Mouse (Mus musculus) spleen, adult 2 months (tissue): ENCODE measurements around the gene Ldhc. TPM values are rescaled to one million over a fixed set of nuclear protein-coding genes. Genes with fewer than 3 reads are reported as not detected.

Source experiments
- DNase-seq, 2 experiments: peaks; one replicate each; pipeline versions ENCODE4 v3.0.0 to v3.0.0-alpha.2; 2012 to 2021; ENCODE audit warnings: low spot score in 2 of 2, low read depth in 1 of 2
- H3K27ac ChIP-seq: fragments of 200-500 bp; 2 replicates; pipeline ENCODE4 v1.5.1; 2012; ENCODE audit warnings: low read length, inconsistent platforms; ENCODE audit not compliant: insufficient read depth
- H3K27me3 ChIP-seq: fragments of 200-500 bp; 2 replicates; pipeline ENCODE4 v1.6.1; 2012; ENCODE audit warnings: mild to moderate bottlenecking, moderate library complexity, low read length, inconsistent platforms; ENCODE audit not compliant: control insufficient read depth, insufficient read depth
- H3K36me3 ChIP-seq: fragments of 200-500 bp; 2 replicates; pipeline ENCODE4 v1.6.1; 2012; ENCODE audit warnings: mild to moderate bottlenecking, low read length, inconsistent platforms; ENCODE audit not compliant: control insufficient read depth, insufficient read depth
- H3K4me1 ChIP-seq: fragments of 200-500 bp; 2 replicates; pipeline ENCODE4 v1.6.1; 2011; ENCODE audit warnings: inconsistent platforms; ENCODE audit not compliant: control insufficient read depth, insufficient read depth, insufficient read length
- H3K4me3 ChIP-seq: fragments of 200-500 bp; 2 replicates; pipeline ENCODE4 v1.5.1; 2011; ENCODE audit warnings: mild to moderate bottlenecking, inconsistent platforms; ENCODE audit not compliant: insufficient read depth, insufficient read length; ENCODE audit errors: extremely low read depth
- CTCF ChIP-seq: fragments of 200-500 bp; IDR thresholded peaks from 2 replicates; pipeline ENCODE4 v1.5.1; 2011; ENCODE audit warnings: mild to moderate bottlenecking, inconsistent platforms; ENCODE audit not compliant: insufficient read depth, insufficient read length, insufficient replicate concordance; ENCODE audit errors: extremely low read depth
- POLR2A ChIP-seq: fragments of 200-500 bp; IDR thresholded peaks from 2 replicates; pipeline ENCODE4 v1.6.1; 2011; ENCODE audit warnings: low read depth, low read length, inconsistent platforms
- WGBS: fragments of 180-500 bp; shearing (Covaris S2); methylation state at CpG from one replicate; pipeline ENCODE4 v1.1.7; 2018; 5-methylcytosine and 5-hydroxymethylcytosine counted together
- polyA plus RNA-seq: library from polyadenylated mRNA; depleted of rRNA; stranded (reverse); fragments of >200 nt; gene quantifications from 2 replicates; pipeline ENCODE4 v1.2.3, GENCODE M21; 2012; rRNA removed

The Ldhc gene
- polyA plus RNA-seq, 1 experiment = not detected

DNA sequence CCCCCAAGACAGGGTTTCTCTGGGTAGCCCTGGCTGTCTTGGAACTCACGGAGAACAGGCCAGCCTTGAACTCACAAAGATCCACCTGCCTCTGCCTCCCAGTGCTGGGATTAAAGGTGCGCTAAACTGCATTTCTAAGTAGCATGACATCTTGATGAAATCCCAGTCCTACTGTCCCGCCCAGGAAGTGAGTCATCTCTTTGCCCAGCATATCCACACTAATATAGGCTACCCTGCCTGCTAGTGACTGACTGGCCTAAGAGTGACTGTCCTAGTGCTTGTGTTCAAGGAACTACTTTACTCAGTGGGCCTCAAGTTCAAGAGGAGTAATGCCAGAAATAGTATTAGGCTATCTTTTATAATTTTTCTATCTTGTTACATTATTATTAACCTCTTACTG, 55.4 kb downstream of the Ldhc start:
- no peak overlapping the region for H3K4me3 ChIP-seq
- TF ChIP-seq CTCF (no peak), POLR2A (no peak)
- 91% methylated on average over 3 of the region's 3 CpGs for WGBS
- no peak for DNase-seq
- H3K4me1 ChIP-seq = peaks cover 4% of the 10 kb centered on the region; the same call in 1 of the 2 replicates
- peaks cover 11% of the 10 kb centered on the region for H3K36me3 ChIP-seq
- no peaks in the 10 kb centered on the region for H3K27me3 ChIP-seq
- no peak overlapping the region for H3K27ac ChIP-seq

DNA sequence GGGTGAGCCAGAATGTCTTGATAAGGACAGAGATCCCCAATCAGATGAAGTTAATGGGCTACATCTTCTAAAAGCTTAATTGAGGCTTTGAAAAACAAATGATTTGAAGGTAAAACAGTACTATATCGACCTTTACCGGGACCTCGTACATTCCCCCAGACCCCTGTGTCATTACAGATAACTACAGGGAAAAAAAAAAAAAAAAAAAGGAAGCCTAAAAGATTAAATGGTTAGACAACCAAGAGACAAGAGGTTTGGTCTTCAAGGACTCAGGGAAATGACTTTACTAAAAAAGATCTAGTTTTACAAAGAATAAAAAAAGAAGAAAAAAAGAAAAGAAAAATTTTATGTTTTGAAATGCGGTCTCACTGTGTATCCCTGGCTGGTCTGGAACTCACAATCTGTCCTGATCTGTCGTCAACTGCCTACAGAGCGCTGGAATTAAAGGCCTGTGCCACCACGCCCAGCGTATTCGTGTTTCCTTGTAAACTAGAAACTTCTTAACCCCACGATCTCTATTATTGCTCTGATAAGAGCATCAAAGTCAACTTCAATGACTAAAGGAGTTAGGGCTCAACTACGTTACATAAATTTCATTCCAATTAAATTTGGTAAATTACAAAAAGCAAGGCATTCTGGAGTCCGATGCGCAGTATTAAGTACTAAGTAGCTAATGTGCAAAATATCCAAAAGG, 57.8 kb downstream of the Ldhc start:
- Histone ChIP-seq H3K4me3 (peak overlapping the region; percentile 91), H3K36me3 (no peaks in the 10 kb centered on the region), H3K27me3 (no peaks in the 10 kb centered on the region), H3K27ac (no peak overlapping the region), H3K4me1 (peaks cover 4% of the 10 kb centered on the region; the same call in 1 of the 2 replicates)
- WGBS = 16% methylated on average over 13 of the region's 13 CpGs
- no peak for DNase-seq
- TF ChIP-seq POLR2A (no peak), CTCF (no peak)

DNA sequence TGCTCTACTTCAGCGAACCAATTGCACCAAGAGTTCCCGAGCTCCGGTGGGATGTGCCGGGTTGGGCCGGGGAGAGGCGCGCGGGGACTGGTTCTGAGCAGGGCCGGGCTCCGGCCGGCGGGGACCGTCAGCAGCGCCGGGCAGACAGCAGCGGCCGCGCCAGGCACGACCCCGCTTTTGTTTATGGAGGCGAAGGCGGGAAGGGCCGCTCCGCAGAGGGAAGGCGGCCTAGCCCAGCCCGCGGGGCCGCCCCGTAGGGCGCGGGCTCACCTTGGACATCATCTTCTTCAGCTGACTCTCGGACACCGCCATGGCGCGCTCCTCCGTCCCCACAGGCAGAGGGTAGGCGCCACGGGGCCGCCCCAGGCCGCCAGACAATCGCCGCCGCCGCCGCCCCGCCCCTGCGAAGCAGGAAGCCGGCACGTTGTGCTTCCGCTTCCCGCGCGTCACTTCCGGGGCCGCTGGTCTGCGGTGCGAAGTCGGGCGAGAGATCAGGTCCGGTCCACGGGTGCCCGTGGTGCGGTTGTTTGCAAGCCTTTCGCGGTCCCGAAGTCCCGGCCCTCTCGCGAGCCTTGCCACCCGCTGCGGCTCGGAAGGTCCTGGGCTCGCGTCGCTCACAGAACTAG, 58.7 kb downstream of the Ldhc start, which contains the start of gene Tsg101:
Gene Tsg101, minus strand, starts transcription at position 419 of the 626 bp plus-strand sequence.
- under 1% methylated on average over 67 of the region's 75 CpGs for WGBS
- TF ChIP-seq CTCF = no peak
- peak; percentile 96 for TF ChIP-seq POLR2A
- H3K27ac ChIP-seq = peak within 1 kb of the TSS; percentile 99
- H3K4me3 ChIP-seq = peak within 1 kb of the TSS; percentile 91
- H3K27me3 ChIP-seq = no peaks in the 10 kb centered on the region
- peak; percentile 75 to 92 for DNase-seq
- peaks cover 4% of the 10 kb centered on the region; the same call in 1 of the 2 replicates for H3K4me1 ChIP-seq
- no peaks in the 10 kb centered on the region for H3K36me3 ChIP-seq

DNA sequence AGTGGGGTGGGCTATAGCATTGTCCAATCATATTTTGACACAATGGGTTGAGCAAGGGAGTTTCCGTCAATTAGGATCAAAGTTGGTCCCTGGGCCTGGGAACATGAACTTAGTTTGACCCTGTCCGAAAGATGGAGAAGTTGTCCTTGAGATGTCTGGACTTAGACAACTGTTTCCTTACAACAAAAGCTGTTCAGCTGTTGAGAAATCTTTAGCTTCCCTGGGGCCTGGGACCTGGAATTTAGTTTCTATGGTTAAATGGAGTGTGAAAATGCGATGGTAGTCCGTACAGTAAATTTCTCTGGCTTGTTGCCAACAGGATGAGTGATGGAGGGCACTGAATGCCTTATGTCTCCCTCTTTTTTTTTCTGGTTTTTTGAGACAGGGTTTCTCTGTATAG, 61.1 kb downstream of the Ldhc start:
- Histone ChIP-seq H3K4me1 (peaks cover 4% of the 10 kb centered on the region; the same call in 1 of the 2 replicates), H3K4me3 (no peak overlapping the region), H3K36me3 (peaks cover under 1% of the 10 kb centered on the region; the same call in 1 of the 2 replicates), H3K27me3 (no peaks in the 10 kb centered on the region), H3K27ac (no peak overlapping the region)
- DNase-seq = no peak
- 84% methylated on average over 4 of the region's 4 CpGs for WGBS
- TF ChIP-seq POLR2A (no peak), CTCF (no peak)

Other genes with a start within 250 kb of the Ldhc start
- 7.4 and 11.3 TPM in 2 replicates for gene Sergef, start 221.4 kb upstream of the Ldhc start, polyA plus RNA-seq
- gene Tph1, start 188.7 kb upstream of the Ldhc start, polyA plus RNA-seq = not detected in 2 replicates
- gene Saal1, start 150.5 kb upstream of the Ldhc start, polyA plus RNA-seq = 5.0 and 5.8 TPM in 2 replicates
- 0.21 and 0.33 TPM in 2 replicates for gene Saa3, start 145.5 kb upstream of the Ldhc start, polyA plus RNA-seq
- gene Saa4, start 128.6 kb upstream of the Ldhc start, polyA plus RNA-seq = not detected in 2 replicates
- not detected in 2 replicates for gene Saa1, start 118.2 kb upstream of the Ldhc start, polyA plus RNA-seq
- gene Saa2, start 109.4 kb upstream of the Ldhc start, polyA plus RNA-seq = not detected in 2 replicates
- gene Hps5, start 65.1 kb upstream of the Ldhc start, polyA plus RNA-seq = 16.6 and 20.3 TPM in 2 replicates
- 4.7 and 5.4 TPM in 2 replicates for gene Gtf2h1, start 65.1 kb upstream of the Ldhc start, polyA plus RNA-seq
- gene Ldha, start 19.7 kb upstream of the Ldhc start, polyA plus RNA-seq = 165 and 196 TPM in 2 replicates
- 33.3 and 39.3 TPM in 2 replicates for gene Tsg101, start 58.8 kb downstream of the Ldhc start, polyA plus RNA-seq
- 1.00 and 1.3 TPM in 2 replicates for gene Uevld, start 97.3 kb downstream of the Ldhc start, polyA plus RNA-seq
- not detected in 2 replicates for gene Gm9999, start 122.4 kb downstream of the Ldhc start, polyA plus RNA-seq
- gene Spty2d1, start 147.2 kb downstream of the Ldhc start, polyA plus RNA-seq = 3.8 and 4.9 TPM in 2 replicates
- gene Tmem86a, start 189.4 kb downstream of the Ldhc start, polyA plus RNA-seq = 57.1 and 60.7 TPM in 2 replicates